Mouse (Mus musculus) adrenal gland, adult 10 weeks (tissue): ENCODE data around the gene Abca3. TPM values are rescaled to one million over a fixed set of nuclear protein-coding genes. Genes with fewer than 3 reads are reported as not detected.

Experiments
- polyA plus RNA-seq: library from polyadenylated mRNA; stranded (reverse); fragments of 350-450 nt; fragmentation: Illumina TruSeq; extraction: RNeasy Lipid Tissue Mini Kit (QIAGEN cat#74804); gene quantifications from one replicate; pipeline ENCODE4 v1.2.3, GENCODE M21; 2014; ENCODE audit warnings: low read depth, low replicate concordance

Abca3 gene
- polyA plus RNA-seq, result 2.9 TPM

GRCm38 (mm10) chr17:24351760-24352357, at the start of gene Abca3:
Gene Abca3, plus strand, starts transcription at chr17:24351950.

GRCm38 (mm10) chr17:24350926-24351759, 607 bp upstream of the Abca3 start, which contains the start of gene Abca17:
Gene Abca17, minus strand, starts transcription at chr17:24351068.

GRCm38 (mm10) chr17:24414230-24414976, 62.7 kb downstream of the Abca3 start, which contains the start of gene Rnps1:
Gene Rnps1, plus strand, starts transcription at chr17:24414565.

GRCm38 (mm10) chr17:24426471-24427169, 74.9 kb downstream of the Abca3 start, which contains the start of gene Eci1:
Gene Eci1, plus strand, starts transcription at chr17:24426641.

GRCm38 (mm10) chr17:24442632-24443155, 90.9 kb downstream of the Abca3 start, which contains the start of gene Dnase1l2:
Gene Dnase1l2, minus strand, starts transcription at chr17:24443105.

Other genes starting within 250 kb of the Abca3 start
- gene Pdpk1, start 201.0 kb upstream of the Abca3 start, polyA plus RNA-seq, result 57.8 TPM
- gene Amdhd2, start 188.2 kb upstream of the Abca3 start, polyA plus RNA-seq, result not detected
- gene Atp6v0c, start 182.2 kb upstream of the Abca3 start, polyA plus RNA-seq, result 78.0 TPM
- gene Tbc1d24, start 146.4 kb upstream of the Abca3 start, polyA plus RNA-seq, result 15.3 TPM
- 0.35 TPM for gene Ntn3, start 142.4 kb upstream of the Abca3 start, polyA plus RNA-seq
- 4.6 TPM for gene Tedc2, start 131.1 kb upstream of the Abca3 start, polyA plus RNA-seq
- gene Ccnf, start 100.5 kb upstream of the Abca3 start, polyA plus RNA-seq, result 0.58 TPM
- gene Abca17, start 882 bp upstream of the Abca3 start, polyA plus RNA-seq, result not detected
- gene Rnps1, start 62.6 kb downstream of the Abca3 start, polyA plus RNA-seq, result 41.9 TPM
- 42.5 TPM for gene Eci1, start 74.7 kb downstream of the Abca3 start, polyA plus RNA-seq
- not detected for gene Dnase1l2, start 91.2 kb downstream of the Abca3 start, polyA plus RNA-seq
- 0.52 TPM for gene E4f1, start 118.4 kb downstream of the Abca3 start, polyA plus RNA-seq
- 79.8 TPM for gene Pgp, start 118.4 kb downstream of the Abca3 start, polyA plus RNA-seq
- gene Bricd5, start 121.9 kb downstream of the Abca3 start, polyA plus RNA-seq, result not detected
- 5.9 TPM for gene Mlst8, start 127.1 kb downstream of the Abca3 start, polyA plus RNA-seq
- gene Caskin1, start 136.7 kb downstream of the Abca3 start, polyA plus RNA-seq, result 1.6 TPM
- 8.4 TPM for gene Traf7, start 176.0 kb downstream of the Abca3 start, polyA plus RNA-seq
- not detected for gene Rab26, start 182.3 kb downstream of the Abca3 start, polyA plus RNA-seq
- gene Pkd1, start 197.9 kb downstream of the Abca3 start, polyA plus RNA-seq, result 10.1 TPM